Mouse (Mus musculus): Measurements from ENCODE around the gene Tsku. TPM values are rescaled to one million over a fixed set of nuclear protein-coding genes. Genes with fewer than 3 reads are reported as not detected.
A peak's percentile ranks its signal among the peaks of the same experiment; 100 is the strongest.

Gene Tsku
- polyA plus RNA-seq, 1 experiment, result 8.4 TPM

DNA sequence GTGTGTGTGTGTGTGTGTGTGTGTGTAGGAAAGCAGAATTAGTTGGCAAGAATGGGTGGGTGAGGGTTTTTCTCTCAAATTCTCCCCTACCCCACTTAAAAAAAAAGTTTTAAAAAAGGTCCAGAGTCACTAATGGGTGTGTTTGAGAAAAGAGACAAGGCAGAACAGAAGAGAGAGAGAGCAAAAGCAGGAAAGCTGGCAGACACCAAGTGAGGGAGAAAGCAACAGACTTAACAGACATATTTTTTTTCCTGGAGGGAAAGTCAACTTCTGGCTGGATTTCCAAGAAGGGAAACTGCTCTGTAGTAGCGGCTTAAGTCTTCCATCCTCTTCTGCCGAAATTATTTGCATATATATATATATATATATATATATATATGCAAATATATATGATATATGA is 534 bp upstream of the Tsku start:
- TF ChIP-seq USF1 (IDR thresholded peaks at IDR 0.05; ENCODE audit: low read depth), result no peak
- no peak for TF ChIP-seq CEBPB (IDR thresholded peaks at IDR 0.05; ENCODE audit: insufficient read depth, poor library complexity, severe bottlenecking)
- TF ChIP-seq E2F4 (IDR thresholded peaks at IDR 0.05; ENCODE audit: insufficient read depth), result no peak
- TF ChIP-seq TCF3 (IDR thresholded peaks at IDR 0.05; ENCODE audit: insufficient read length, low read depth), result no peak
- TF ChIP-seq MYOG (IDR thresholded peaks at IDR 0.05; ENCODE audit: control insufficient read depth in 1 of 3, insufficient read depth in 1 of 3, insufficient read length in 2 of 3, low read depth in 2 of 3), result no peak
- no peak for TF ChIP-seq SRF (IDR thresholded peaks at IDR 0.05; ENCODE audit: control insufficient read depth, insufficient read length, low read depth)
- no peak for TF ChIP-seq POLR2A (IDR thresholded peaks at IDR 0.05; ENCODE audit: insufficient read length, low read depth)
- TF ChIP-seq MAX (IDR thresholded peaks at IDR 0.05; ENCODE audit: low read depth), result no peak
- no peak for TF ChIP-seq MYOD1 (IDR thresholded peaks at IDR 0.05; ENCODE audit: control insufficient read depth in 1 of 3, insufficient read length in 2 of 3, low read depth in 2 of 3)
- TF ChIP-seq REST (IDR thresholded peaks at IDR 0.05; ENCODE audit: insufficient read depth, insufficient read length), result no peak
- TF ChIP-seq TCF12 (IDR thresholded peaks at IDR 0.05; ENCODE audit: insufficient read depth, poor library complexity, severe bottlenecking), result no peak
- no peak for TF ChIP-seq POLR2AphosphoS2 (IDR thresholded peaks at IDR 0.05; ENCODE audit: insufficient read length, low read depth)
- H3K27me3 ChIP-seq (ENCODE audit: control insufficient read depth, insufficient read depth, insufficient read length), result no peaks in the 10 kb centered on the region
- H3ac ChIP-seq (ENCODE audit: control insufficient read depth, insufficient read length), result no peak overlapping the region
- H3K79me2 ChIP-seq (ENCODE audit: control insufficient read depth, insufficient read depth), result peaks cover 22% of the 10 kb centered on the region
- peak overlapping the region; percentile 93 for H3K4me2 ChIP-seq (ENCODE audit: low read depth)
- H3K4me3 ChIP-seq, result peak overlapping the region; percentile 82
- no peaks in the 10 kb centered on the region for H3K36me3 ChIP-seq (ENCODE audit: control insufficient read depth, insufficient read depth)

DNA sequence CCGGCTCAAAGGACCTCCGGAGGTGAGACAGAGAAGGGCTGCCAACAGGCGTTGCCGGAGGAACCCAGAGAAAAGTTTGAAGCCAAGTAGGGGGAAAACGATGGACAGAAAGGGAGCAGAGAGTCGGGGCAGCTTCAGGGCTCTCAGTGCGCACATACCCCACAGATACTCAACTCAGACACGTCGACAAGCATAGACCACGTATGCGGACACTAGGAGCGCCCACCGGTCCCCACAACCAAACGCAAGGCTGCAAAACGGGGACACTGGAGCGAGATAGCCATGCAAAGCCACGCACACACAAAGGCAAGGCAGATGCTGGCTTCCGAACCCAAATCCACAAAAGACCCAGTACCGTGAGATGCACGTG is 522 bp downstream of the Tsku start:
- Histone ChIP-seq H3K4me3 (peak overlapping the region; percentile 82), H3K27me3 (ENCODE audit: control insufficient read depth, insufficient read depth, insufficient read length) (no peaks in the 10 kb centered on the region), H3K4me2 (ENCODE audit: low read depth) (peak overlapping the region; percentile 93), H3K36me3 (ENCODE audit: control insufficient read depth, insufficient read depth) (no peaks in the 10 kb centered on the region), H3K79me2 (ENCODE audit: control insufficient read depth, insufficient read depth) (peaks cover 22% of the 10 kb centered on the region), H3ac (ENCODE audit: control insufficient read depth, insufficient read length) (peak overlapping the region; percentile 50)
- TF ChIP-seq POLR2A (IDR thresholded peaks at IDR 0.05; ENCODE audit: insufficient read length, low read depth), result no peak
- TF ChIP-seq MYOD1 (IDR thresholded peaks at IDR 0.05; ENCODE audit: control insufficient read depth in 1 of 3, insufficient read length in 2 of 3, low read depth in 2 of 3), result no peak
- TF ChIP-seq TCF3 (IDR thresholded peaks at IDR 0.05; ENCODE audit: insufficient read length, low read depth), result no peak
- TF ChIP-seq E2F4 (IDR thresholded peaks at IDR 0.05; ENCODE audit: insufficient read depth), result no peak
- TF ChIP-seq MAX (IDR thresholded peaks at IDR 0.05; ENCODE audit: low read depth), result no peak
- TF ChIP-seq MYOG (IDR thresholded peaks at IDR 0.05; ENCODE audit: control insufficient read depth in 1 of 3, insufficient read depth in 1 of 3, insufficient read length in 2 of 3, low read depth in 2 of 3), result no peak
- no peak for TF ChIP-seq SRF (IDR thresholded peaks at IDR 0.05; ENCODE audit: control insufficient read depth, insufficient read length, low read depth)
- TF ChIP-seq TCF12 (IDR thresholded peaks at IDR 0.05; ENCODE audit: insufficient read depth, poor library complexity, severe bottlenecking), result no peak
- no peak for TF ChIP-seq USF1 (IDR thresholded peaks at IDR 0.05; ENCODE audit: low read depth)
- no peak for TF ChIP-seq REST (IDR thresholded peaks at IDR 0.05; ENCODE audit: insufficient read depth, insufficient read length)
- no peak for TF ChIP-seq POLR2AphosphoS2 (IDR thresholded peaks at IDR 0.05; ENCODE audit: insufficient read length, low read depth)
- no peak for TF ChIP-seq CEBPB (IDR thresholded peaks at IDR 0.05; ENCODE audit: insufficient read depth, poor library complexity, severe bottlenecking)

DNA sequence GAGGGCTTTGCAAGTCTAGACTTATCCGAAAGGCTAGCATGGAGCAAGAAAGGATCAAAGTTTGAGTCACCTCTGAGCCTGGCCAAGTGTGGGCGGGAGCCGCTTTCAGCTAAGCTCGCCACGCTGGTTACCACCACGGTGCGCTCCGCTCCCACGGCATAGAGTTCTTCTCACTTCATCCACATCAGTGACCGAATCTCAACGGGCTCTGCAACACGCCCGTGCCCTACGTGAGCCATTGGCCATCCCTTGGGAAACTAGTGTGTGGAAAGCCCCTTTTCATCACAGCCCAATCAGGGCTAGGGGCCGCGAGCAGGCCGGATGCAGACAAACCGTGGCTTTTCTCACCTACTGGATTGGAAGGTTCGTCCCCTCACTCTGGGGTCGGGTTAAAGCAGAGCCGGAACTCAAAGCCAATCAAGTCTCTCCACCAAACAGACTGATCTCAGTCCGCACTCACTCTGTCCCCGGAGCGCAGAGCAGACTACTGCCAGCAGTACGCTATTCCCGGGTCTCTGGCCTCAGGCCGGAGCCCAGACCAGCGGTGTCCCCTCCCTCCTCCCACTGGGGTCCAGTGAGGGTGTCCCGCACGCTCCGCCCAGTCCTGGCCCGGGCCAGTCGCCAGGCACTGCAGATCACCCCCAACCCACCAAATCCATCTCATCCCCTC is 1.0 kb downstream of the Tsku start:
- peak; percentile 38 for TF ChIP-seq POLR2A (IDR thresholded peaks at IDR 0.05; ENCODE audit: insufficient read length, low read depth)
- no peak for TF ChIP-seq CEBPB (IDR thresholded peaks at IDR 0.05; ENCODE audit: insufficient read depth, poor library complexity, severe bottlenecking)
- no peak for TF ChIP-seq REST (IDR thresholded peaks at IDR 0.05; ENCODE audit: insufficient read depth, insufficient read length)
- peaks cover 22% of the 10 kb centered on the region for H3K79me2 ChIP-seq (ENCODE audit: control insufficient read depth, insufficient read depth)
- peak overlapping the region; percentile 93 for H3K4me2 ChIP-seq (ENCODE audit: low read depth)
- H3ac ChIP-seq (ENCODE audit: control insufficient read depth, insufficient read length), result peak overlapping the region; percentile 50
- H3K4me3 ChIP-seq, result peak overlapping the region; percentile 82
- no peaks in the 10 kb centered on the region for H3K36me3 ChIP-seq (ENCODE audit: control insufficient read depth, insufficient read depth)
- no peaks in the 10 kb centered on the region for H3K27me3 ChIP-seq (ENCODE audit: control insufficient read depth, insufficient read depth, insufficient read length)

DNA sequence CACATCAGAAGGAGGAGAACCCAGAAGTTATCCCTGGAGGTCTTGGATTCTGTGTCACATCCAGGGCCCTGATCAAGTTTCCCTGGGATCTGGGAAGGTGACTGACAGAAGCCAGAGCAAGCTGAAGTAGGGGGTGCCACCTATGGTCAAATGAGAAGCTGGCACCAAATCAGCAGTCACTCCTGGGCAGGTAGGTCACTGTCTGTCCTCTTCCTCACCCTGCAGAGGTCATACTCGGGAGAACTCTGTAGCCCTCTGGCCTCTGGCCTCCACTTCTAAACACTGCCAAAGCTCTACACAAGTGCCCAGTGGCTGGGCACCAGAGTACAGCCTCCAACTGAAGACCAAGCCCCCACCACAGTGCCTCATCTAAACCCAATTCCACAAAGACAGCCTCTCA is 3.1 kb downstream of the Tsku start:
- no peak for TF ChIP-seq CEBPB (IDR thresholded peaks at IDR 0.05; ENCODE audit: insufficient read depth, poor library complexity, severe bottlenecking)
- no peak for TF ChIP-seq POLR2AphosphoS2 (IDR thresholded peaks at IDR 0.05; ENCODE audit: insufficient read length, low read depth)
- no peak for TF ChIP-seq TCF3 (IDR thresholded peaks at IDR 0.05; ENCODE audit: insufficient read length, low read depth)
- TF ChIP-seq POLR2A (IDR thresholded peaks at IDR 0.05; ENCODE audit: insufficient read length, low read depth), result no peak
- no peak for TF ChIP-seq MYOG (IDR thresholded peaks at IDR 0.05; ENCODE audit: control insufficient read depth in 1 of 3, insufficient read depth in 1 of 3, insufficient read length in 2 of 3, low read depth in 2 of 3)
- no peak for TF ChIP-seq E2F4 (IDR thresholded peaks at IDR 0.05; ENCODE audit: insufficient read depth)
- TF ChIP-seq MYOD1 (IDR thresholded peaks at IDR 0.05; ENCODE audit: control insufficient read depth in 1 of 3, insufficient read length in 2 of 3, low read depth in 2 of 3), result no peak
- TF ChIP-seq MAX (IDR thresholded peaks at IDR 0.05; ENCODE audit: low read depth), result no peak
- TF ChIP-seq TCF12 (IDR thresholded peaks at IDR 0.05; ENCODE audit: insufficient read depth, poor library complexity, severe bottlenecking), result no peak
- no peak for TF ChIP-seq SRF (IDR thresholded peaks at IDR 0.05; ENCODE audit: control insufficient read depth, insufficient read length, low read depth)
- no peak for TF ChIP-seq REST (IDR thresholded peaks at IDR 0.05; ENCODE audit: insufficient read depth, insufficient read length)
- Histone ChIP-seq H3K27me3 (ENCODE audit: control insufficient read depth, insufficient read depth, insufficient read length) (no peaks in the 10 kb centered on the region), H3K79me2 (ENCODE audit: control insufficient read depth, insufficient read depth) (peaks cover 22% of the 10 kb centered on the region), H3K4me2 (ENCODE audit: low read depth) (no peak overlapping the region), H3K4me3 (peak overlapping the region; percentile 82), H3ac (ENCODE audit: control insufficient read depth, insufficient read length) (no peak overlapping the region), H3K36me3 (ENCODE audit: control insufficient read depth, insufficient read depth) (no peaks in the 10 kb centered on the region)

Data from myocyte (in vitro differentiated cells).